ENCODE assay signal across 8 mouse cellular contexts in genomic region chr11:98148551-98149301, GRCm38 (mm10). TPM values are rescaled to one million over a fixed set of nuclear protein-coding genes. Genes with fewer than 3 reads are reported as not detected.
DNase-seq lines count a peak whose midpoint lies in the region; ATAC-seq and TF ChIP-seq lines count a peak whose summit lies in the region.

No protein-coding gene starts in this region.

- no peaks in the 10 kb centered on the region for H3K9me3 ChIP-seq in kidney, embryonic 16.5 days (ENCODE audit: low read length)
- no peaks in the 10 kb centered on the region for H3K9me3 ChIP-seq in neural tube, embryonic 12.5 days

- H3K27ac ChIP-seq in testis, adult 2 months (ENCODE audit: control insufficient read depth, insufficient read depth, low read depth, low read length): peak overlapping the region; percentile 85
- H3K27ac ChIP-seq in cortical plate, adult 2 months (ENCODE audit: insufficient read depth, low read length): peak overlapping the region; percentile 81; the same call in 1 of the 2 replicates
- H3K27ac ChIP-seq in kidney, embryonic 16.5 days (ENCODE audit: low read length): peak overlapping the region; percentile 93
- peak overlapping the region; percentile 89 for H3K27ac ChIP-seq in neural tube, embryonic 12.5 days

- H3K4me3 ChIP-seq in testis, adult 2 months (ENCODE audit: control insufficient read depth, low read depth, low read length): peak overlapping the region; percentile 94
- peak overlapping the region; percentile 77 for H3K4me3 ChIP-seq in cortical plate, adult 2 months (ENCODE audit: insufficient read depth, low read length)
- peak overlapping the region; percentile 92 for H3K4me3 ChIP-seq in kidney, embryonic 16.5 days (ENCODE audit: low read length)
- H3K4me3 ChIP-seq in lung, adult 2 months (replicated peaks; ENCODE audit: extremely low read depth, low read depth, low read length): peak overlapping the region; percentile 97
- H3K4me3 ChIP-seq in neural tube, embryonic 12.5 days: peak overlapping the region; percentile 98

- 0 out of 2 replicates have a peak, but pooled peaks have one; percentile 22 for ATAC-seq in kidney, embryonic 16.5 days (ENCODE audit: low FRiP score, low TSS enrichment)
- ATAC-seq in neural tube, embryonic 12.5 days (ENCODE audit: low FRiP score, low read depth): peak; percentile 27; the same call in 1 of the 2 replicates

- peaks cover 7% of the 10 kb centered on the region for H3K4me1 ChIP-seq in testis, adult 2 months (ENCODE audit: control insufficient read depth, insufficient read depth, low read length)
- H3K4me1 ChIP-seq in cortical plate, adult 2 months (ENCODE audit: control insufficient read depth, insufficient read depth, low read length): peaks cover 7% of the 10 kb centered on the region; the same call in 1 of the 2 replicates
- H3K4me1 ChIP-seq in kidney, embryonic 16.5 days (ENCODE audit: insufficient read depth, low read length): peaks cover 13% of the 10 kb centered on the region
- peaks cover 9% of the 10 kb centered on the region for H3K4me1 ChIP-seq in lung, adult 2 months (ENCODE audit: control insufficient read depth, insufficient read depth, low read length)
- H3K4me1 ChIP-seq in neural tube, embryonic 12.5 days: peaks cover 14% of the 10 kb centered on the region

- 0 out of 2 replicates have a peak, but pooled peaks have one; percentile 21 for TF ChIP-seq POLR2A in testis, adult 2 months (IDR thresholded peaks at IDR 0.05; ENCODE audit: control insufficient read depth, low read depth, low read length)
- TF ChIP-seq POLR2A in cortical plate, adult 2 months (IDR thresholded peaks at IDR 0.05; ENCODE audit: extremely low read depth, insufficient read depth, low read length): no peak
- TF ChIP-seq POLR2A in lung, adult 2 months (IDR thresholded peaks at IDR 0.05; ENCODE audit: borderline replicate concordance, extremely low read depth, low read depth, low read length): 0 out of 2 replicates have a peak, but pooled peaks have one; percentile 13

- H3K27me3 ChIP-seq in testis, adult 2 months (ENCODE audit: control insufficient read depth, insufficient read depth, low read length): no peaks in the 10 kb centered on the region
- H3K27me3 ChIP-seq in kidney, embryonic 16.5 days (ENCODE audit: insufficient read depth, low read length): no peaks in the 10 kb centered on the region
- H3K27me3 ChIP-seq in neural tube, embryonic 12.5 days (replicated peaks): no peaks in the 10 kb centered on the region

- TF ChIP-seq CTCF in testis, adult 2 months (IDR thresholded peaks at IDR 0.05; ENCODE audit: control insufficient read depth, insufficient read depth, insufficient replicate concordance, low read depth, low read length): no peak
- no peak for TF ChIP-seq CTCF in cortical plate, adult 2 months (IDR thresholded peaks at IDR 0.05; ENCODE audit: extremely low read depth, insufficient read depth, low read length)
- no peak for TF ChIP-seq CTCF in lung, adult 2 months (IDR thresholded peaks at IDR 0.05; ENCODE audit: insufficient read depth, low read length)

- no peaks in the 10 kb centered on the region for H3K36me3 ChIP-seq in testis, adult 2 months (ENCODE audit: control insufficient read depth, insufficient read depth, low read length)
- H3K36me3 ChIP-seq in kidney, embryonic 16.5 days (ENCODE audit: insufficient read depth, low read length): no peaks in the 10 kb centered on the region
- peaks cover 3% of the 10 kb centered on the region; the same call in 1 of the 2 replicates for H3K36me3 ChIP-seq in neural tube, embryonic 12.5 days

- 2% methylated on average over 35 of the region's 45 CpGs for WGBS in kidney, embryonic 16.5 days
- WGBS in lung, adult 2 months: 2% methylated on average over 45 of the region's 45 CpGs
- 2% methylated on average over 45 of the region's 45 CpGs for WGBS in neural tube, embryonic 12.5 days

- H3K4me2 ChIP-seq in kidney, embryonic 16.5 days (replicated peaks; ENCODE audit: low read depth, low read length): peak overlapping the region; percentile 93
- peak overlapping the region; percentile 93 for H3K4me2 ChIP-seq in neural tube, embryonic 12.5 days (replicated peaks)

- H3K9ac ChIP-seq in kidney, embryonic 16.5 days (replicated peaks; ENCODE audit: low read length): peak overlapping the region; percentile 95
- peak overlapping the region; percentile 95 for H3K9ac ChIP-seq in neural tube, embryonic 12.5 days

- DNase-seq in testis, postnatal 14 days (ENCODE audit: low spot score): no peak
- peak; percentile 62 to 68 for DNase-seq in heart, adult 18-20 months
- DNase-seq in lung, adult 2 months: no peak
- DNase-seq in ovary, postnatal 36 days (ENCODE audit: low spot score): no peak

RNA-seq across cellular contexts. Expression of gene Fbxl20, which starts 1.5 kb away (rescaled TPM):
- polyA plus RNA-seq in testis, adult 2 months (2012; rRNA removed): 8.0 and 8.2 TPM in 2 replicates
- 25.0 and 25.6 TPM in 2 replicates for polyA plus RNA-seq in cortical plate, adult 2 months (2012; rRNA removed)
- 10 to 100 TPM; 19.1 to 22.2 TPM for total RNA-seq in heart, adult 18-20 months (2021)
- 20.0 and 21.0 TPM in 2 replicates for polyA plus RNA-seq in kidney, embryonic 16.5 days (2015; fragmentation: Nextera tagmentation; extraction: Ambion mirVana)
- polyA plus RNA-seq in lung, adult 2 months (2012; rRNA removed): 16.8 and 20.3 TPM in 2 replicates
- polyA plus RNA-seq in neural tube, embryonic 12.5 days (2016; fragmentation: Nextera tagmentation; extraction: Ambion mirVana): 33.1 and 40.7 TPM in 2 replicates

RNA-seq across cellular contexts. Expression of gene Med1, which starts 44.4 kb away (rescaled TPM):
- polyA plus RNA-seq in testis, adult 2 months (2012; rRNA removed): 41.1 and 53.7 TPM in 2 replicates
- polyA plus RNA-seq in cortical plate, adult 2 months (2012; rRNA removed): 21.7 and 23.3 TPM in 2 replicates
- 10 to 100 TPM; 37.3 to 39.0 TPM for total RNA-seq in heart, adult 18-20 months (2021)
- polyA plus RNA-seq in kidney, embryonic 16.5 days (2015; fragmentation: Nextera tagmentation; extraction: Ambion mirVana): 64.6 and 67.9 TPM in 2 replicates
- 9.0 and 13.7 TPM in 2 replicates for polyA plus RNA-seq in lung, adult 2 months (2012; rRNA removed)
- 62.9 and 74.0 TPM in 2 replicates for polyA plus RNA-seq in neural tube, embryonic 12.5 days (2016; fragmentation: Nextera tagmentation; extraction: Ambion mirVana)

RNA-seq across cellular contexts. Expression of gene Cdk12, which starts 54.1 kb away (rescaled TPM):
- polyA plus RNA-seq in testis, adult 2 months (2012; rRNA removed): 15.7 and 17.6 TPM in 2 replicates
- 18.1 and 18.6 TPM in 2 replicates for polyA plus RNA-seq in cortical plate, adult 2 months (2012; rRNA removed)
- 10 to 100 TPM; 18.2 to 22.1 TPM for total RNA-seq in heart, adult 18-20 months (2021)
- polyA plus RNA-seq in kidney, embryonic 16.5 days (2015; fragmentation: Nextera tagmentation; extraction: Ambion mirVana): 9.2 and 12.4 TPM in 2 replicates
- polyA plus RNA-seq in lung, adult 2 months (2012; rRNA removed): 12.3 and 13.9 TPM in 2 replicates
- polyA plus RNA-seq in neural tube, embryonic 12.5 days (2016; fragmentation: Nextera tagmentation; extraction: Ambion mirVana): 13.5 and 13.6 TPM in 2 replicates

Comparison
In these comparisons a context has a peak if more than half of its experiments do, and no peak if none do; other contexts are left out.
1. DNase-seq: peak in heart, adult 18-20 months (2 of 2); none in testis, postnatal 14 days (single experiment), lung, adult 2 months (single experiment) and ovary, postnatal 36 days (single experiment).
2. Peak in every context shown above with its lines, with median percentiles within 50 percentile points of each other: H3K27ac ChIP-seq and H3K4me3 ChIP-seq.